Mouse (Mus musculus) embryonic fibroblast, embryonic 13.5 days (primary cell): ENCODE measurements around the gene Adgrg5.

Experiments
- CTCF ChIP-seq: IDR thresholded peaks from 2 replicates; pipeline ENCODE4 v1.5.1; 2011; ENCODE audit warnings: mild to moderate bottlenecking, control low read depth, low read length, moderate library complexity, borderline replicate concordance; ENCODE audit not compliant: insufficient read depth
- POLR2A ChIP-seq: IDR thresholded peaks from 2 replicates; pipeline ENCODE4 v1.6.1; 2011; ENCODE audit warnings: low read depth, mild to moderate bottlenecking, control low read depth, low read length, moderate library complexity

DNA sequence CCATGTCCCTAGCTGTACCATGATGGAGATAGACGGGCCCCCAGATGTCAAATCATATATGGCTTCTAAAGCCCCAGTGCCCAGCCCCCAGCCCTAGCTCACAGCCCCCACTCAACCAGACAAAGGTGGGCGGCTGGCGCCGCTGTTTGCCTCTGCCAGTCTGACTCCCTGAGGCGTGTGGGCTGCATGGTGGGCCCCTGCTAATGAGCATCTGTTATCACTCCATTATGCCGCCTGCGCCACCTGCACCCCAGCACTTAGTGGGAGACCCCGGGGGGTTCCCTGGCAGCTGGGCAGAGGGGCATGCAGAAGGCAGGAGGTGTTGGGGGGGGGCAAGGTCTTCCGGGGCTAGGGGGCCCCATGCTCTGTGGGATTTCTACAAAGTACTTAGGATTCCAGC, 54.6 kb downstream of the Adgrg5 start:
- no peak for TF ChIP-seq POLR2A
- TF ChIP-seq CTCF, result no peak
